Mouse (Mus musculus) hindbrain, embryonic 15.5 days (tissue): ENCODE measurements around the gene Cx3cr1. TPM values are rescaled to one million over a fixed set of nuclear protein-coding genes. Genes with fewer than 3 reads are reported as not detected.
"Not testable (repeated sequence)": the region's sequence is repeated elsewhere in the genome, so short reads cannot be mapped to it uniquely, and the experiment has no call there.

Experiments
- ATAC-seq: fragments of 200-750 bp; cut with Nextera tagmentation; 2 replicates; pipeline ENCODE4 v1.8.0; 2017; ENCODE audit warnings: low read depth, moderate number of reproducible peaks, moderate TSS enrichment; ENCODE audit not compliant: low FRiP score
- H3K27ac ChIP-seq: fragments of 300-500 bp; sonication (generic); replicated peaks from 2 replicates; pipeline ENCODE4 v1.5.1; 2015; ENCODE audit warnings: mild to moderate bottlenecking, inconsistent platforms
- H3K27me3 ChIP-seq: fragments of 300-500 bp; sonication (generic); 2 replicates; pipeline ENCODE4 v1.6.1; 2015; ENCODE audit warnings: control low read depth, inconsistent platforms
- H3K36me3 ChIP-seq: fragments of 300-500 bp; sonication (generic); 2 replicates; pipeline ENCODE4 v1.6.1; 2015; ENCODE audit warnings: control low read depth, inconsistent platforms
- H3K4me1 ChIP-seq: fragments of 300-500 bp; sonication (generic); replicated peaks from 2 replicates; pipeline ENCODE4 v1.6.1; 2015; ENCODE audit warnings: control low read depth, inconsistent platforms
- H3K4me2 ChIP-seq: fragments of 300-500 bp; sonication (generic); 2 replicates; pipeline ENCODE4 v1.6.1; 2015; ENCODE audit warnings: moderate library complexity, mild to moderate bottlenecking, inconsistent platforms
- H3K4me3 ChIP-seq: fragments of 300-500 bp; sonication (generic); 2 replicates; pipeline ENCODE4 v1.5.1; 2015; ENCODE audit warnings: mild to moderate bottlenecking, inconsistent platforms
- H3K9ac ChIP-seq: fragments of 300-500 bp; sonication (generic); 2 replicates; pipeline ENCODE4 v1.6.1; 2015; ENCODE audit warnings: inconsistent platforms
- H3K9me3 ChIP-seq: fragments of 300-500 bp; sonication (generic); 2 replicates; pipeline ENCODE4 v1.6.1; 2016; ENCODE audit warnings: control low read depth, inconsistent platforms
- WGBS: fragments of 180-500 bp; shearing (Covaris S2); methylation state at CpG from one replicate; pipeline ENCODE4 v1.1.7; 2015; 5-methylcytosine and 5-hydroxymethylcytosine counted together
- polyA plus RNA-seq: library from polyadenylated mRNA; unstranded; fragments of >200 nt; fragmentation: Nextera tagmentation; extraction: Ambion mirVana; gene quantifications from 2 replicates; pipeline ENCODE4 v1.2.1, GENCODE M21; 2015

Gene Cx3cr1
- 9.9 and 10.0 TPM in 2 replicates for polyA plus RNA-seq

- Histone ChIP-seq H3K4me1 (no peaks in the 10 kb centered on the region), H3K36me3 (no peaks in the 10 kb centered on the region), H3K4me3 (no peak within 1 kb of the TSS), H3K27ac (no peak within 1 kb of the TSS), H3K4me2 (no peak within 1 kb of the TSS), H3K9me3 (no peaks in the 10 kb centered on the region), H3K27me3 (no peaks in the 10 kb centered on the region), H3K9ac (no peak within 1 kb of the TSS)
- no peak for ATAC-seq
- 90% methylated on average over 11 of the region's 11 CpGs for WGBS
Observed at GRCm38 (mm10) chr9:120069779-120070178, at the start of gene Cx3cr1. Gene Cx3cr1 (minus strand): TSS chr9:120069879.

DNA sequence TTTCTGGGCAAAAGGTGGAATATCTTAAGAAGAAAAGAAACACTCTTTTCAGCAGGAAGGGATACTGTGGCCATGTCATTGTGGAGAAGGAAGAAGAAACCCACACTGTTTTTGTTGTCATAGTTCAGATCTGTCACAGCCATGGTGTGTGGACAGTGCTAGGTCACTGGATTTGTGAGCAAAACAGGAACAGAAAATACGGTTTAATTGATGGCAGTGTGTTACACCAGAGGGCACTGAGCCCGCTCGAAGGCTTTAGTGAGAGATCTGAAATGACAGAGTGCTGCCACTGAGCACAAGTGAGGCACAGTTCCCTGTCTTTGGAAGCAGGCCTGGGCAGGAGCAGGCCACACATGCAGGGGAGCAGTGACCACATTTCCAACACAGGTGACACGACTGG lies 48.5 kb upstream of the Cx3cr1 start:
- Histone ChIP-seq H3K27me3 (no peaks in the 10 kb centered on the region), H3K27ac (no peak overlapping the region), H3K4me3 (no peak overlapping the region), H3K9ac (no peak overlapping the region), H3K4me2 (no peak overlapping the region), H3K9me3 (no peaks in the 10 kb centered on the region), H3K36me3 (peaks cover 47% of the 10 kb centered on the region), H3K4me1 (no peaks in the 10 kb centered on the region)
- WGBS = 91% methylated on average over 4 of the region's 4 CpGs
- no peak for ATAC-seq

- H3K36me3 ChIP-seq = peaks cover 34% of the 10 kb centered on the region
- no peak overlapping the region for H3K4me2 ChIP-seq
- H3K9ac ChIP-seq = no peak overlapping the region
- no peak for ATAC-seq
- 89% methylated on average over 8 of the region's 8 CpGs for WGBS
- no peak overlapping the region for H3K4me3 ChIP-seq
- H3K27ac ChIP-seq = no peak overlapping the region
- H3K9me3 ChIP-seq = no peaks in the 10 kb centered on the region
- no peaks in the 10 kb centered on the region for H3K27me3 ChIP-seq
- H3K4me1 ChIP-seq = peaks cover 5% of the 10 kb centered on the region
Observed at GRCm38 (mm10) chr9:120116184-120116624, 46.5 kb upstream of the Cx3cr1 start.

DNA sequence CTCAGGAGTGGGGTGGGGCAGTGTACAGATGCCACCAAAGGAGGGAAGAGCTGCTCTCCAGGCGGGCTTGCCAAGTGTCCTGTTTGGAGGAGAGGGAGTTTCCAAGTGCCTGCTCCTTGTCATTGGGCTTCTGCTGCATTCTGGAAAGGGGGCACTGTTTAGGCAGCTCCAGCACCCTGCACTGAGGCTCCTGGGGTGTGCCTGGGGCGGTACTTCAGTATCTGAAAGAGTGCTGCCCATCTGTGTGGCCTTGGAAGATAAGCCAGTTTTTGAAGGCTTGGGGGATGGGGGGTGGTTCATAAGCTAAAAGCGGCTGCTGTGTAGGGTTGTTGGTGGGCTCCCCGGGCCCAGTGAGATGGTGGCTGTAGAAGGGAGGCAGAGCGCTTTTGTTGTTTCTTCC lies 45.9 kb upstream of the Cx3cr1 start:
- Histone ChIP-seq H3K27ac (no peak overlapping the region), H3K4me3 (no peak overlapping the region), H3K4me2 (no peak overlapping the region), H3K27me3 (no peaks in the 10 kb centered on the region), H3K9ac (no peak overlapping the region), H3K9me3 (no peaks in the 10 kb centered on the region), H3K36me3 (peaks cover 27% of the 10 kb centered on the region), H3K4me1 (peaks cover 8% of the 10 kb centered on the region)
- ATAC-seq = no peak
- 83% methylated on average over 5 of the region's 5 CpGs for WGBS

GRCm38 (mm10) chr9:120114789-120115151 lies 45.1 kb upstream of the Cx3cr1 start:
- no peak for ATAC-seq
- H3K4me3 ChIP-seq = no peak overlapping the region
- no peak overlapping the region for H3K9ac ChIP-seq
- H3K4me1 ChIP-seq = peaks cover 8% of the 10 kb centered on the region
- WGBS = 98% methylated on average over 2 of the region's 2 CpGs
- H3K27me3 ChIP-seq = no peaks in the 10 kb centered on the region
- H3K27ac ChIP-seq = no peak overlapping the region
- H3K36me3 ChIP-seq = peaks cover 26% of the 10 kb centered on the region; the same call in 1 of the 2 replicates
- no peaks in the 10 kb centered on the region for H3K9me3 ChIP-seq
- no peak overlapping the region for H3K4me2 ChIP-seq

GRCm38 (mm10) chr9:120114051-120114788 lies 44.5 kb upstream of the Cx3cr1 start:
- no peaks in the 10 kb centered on the region for H3K27me3 ChIP-seq

GRCm38 (mm10) chr9:120113456-120113855 lies 43.8 kb upstream of the Cx3cr1 start:
- H3K27ac ChIP-seq = no peak overlapping the region
- no peak overlapping the region for H3K9ac ChIP-seq
- H3K4me3 ChIP-seq = no peak overlapping the region
- H3K27me3 ChIP-seq = no peaks in the 10 kb centered on the region
- WGBS = 96% methylated on average over 7 of the region's 7 CpGs
- peaks cover 18% of the 10 kb centered on the region; the same call in 1 of the 2 replicates for H3K36me3 ChIP-seq
- no peak overlapping the region for H3K4me2 ChIP-seq
- no peak for ATAC-seq
- peaks cover 8% of the 10 kb centered on the region for H3K4me1 ChIP-seq
- no peaks in the 10 kb centered on the region for H3K9me3 ChIP-seq

More at GRCm38 (mm10) chr9:120114051-120114788, 44.5 kb upstream of the Cx3cr1 start:
- Histone ChIP-seq H3K36me3 (peaks cover 23% of the 10 kb centered on the region; the same call in 1 of the 2 replicates), H3K4me2 (no peak overlapping the region), H3K9ac (no peak overlapping the region), H3K4me3 (no peak overlapping the region), H3K4me1 (peaks cover 8% of the 10 kb centered on the region), H3K9me3 (no peaks in the 10 kb centered on the region), H3K27ac (no peak overlapping the region)
- no peak for ATAC-seq
- 88% methylated on average over 17 of the region's 17 CpGs for WGBS

- Histone ChIP-seq H3K36me3 (peaks cover 8% of the 10 kb centered on the region; the same call in 1 of the 2 replicates), H3K4me2 (no peak overlapping the region), H3K4me1 (peaks cover 8% of the 10 kb centered on the region), H3K27ac (no peak overlapping the region), H3K9me3 (no peaks in the 10 kb centered on the region), H3K9ac (no peak overlapping the region), H3K4me3 (no peak overlapping the region), H3K27me3 (no peaks in the 10 kb centered on the region)
- ATAC-seq = no peak
- WGBS = 93% methylated on average over 6 of the region's 6 CpGs
Observed at GRCm38 (mm10) chr9:120112472-120112871, 42.8 kb upstream of the Cx3cr1 start.

DNA sequence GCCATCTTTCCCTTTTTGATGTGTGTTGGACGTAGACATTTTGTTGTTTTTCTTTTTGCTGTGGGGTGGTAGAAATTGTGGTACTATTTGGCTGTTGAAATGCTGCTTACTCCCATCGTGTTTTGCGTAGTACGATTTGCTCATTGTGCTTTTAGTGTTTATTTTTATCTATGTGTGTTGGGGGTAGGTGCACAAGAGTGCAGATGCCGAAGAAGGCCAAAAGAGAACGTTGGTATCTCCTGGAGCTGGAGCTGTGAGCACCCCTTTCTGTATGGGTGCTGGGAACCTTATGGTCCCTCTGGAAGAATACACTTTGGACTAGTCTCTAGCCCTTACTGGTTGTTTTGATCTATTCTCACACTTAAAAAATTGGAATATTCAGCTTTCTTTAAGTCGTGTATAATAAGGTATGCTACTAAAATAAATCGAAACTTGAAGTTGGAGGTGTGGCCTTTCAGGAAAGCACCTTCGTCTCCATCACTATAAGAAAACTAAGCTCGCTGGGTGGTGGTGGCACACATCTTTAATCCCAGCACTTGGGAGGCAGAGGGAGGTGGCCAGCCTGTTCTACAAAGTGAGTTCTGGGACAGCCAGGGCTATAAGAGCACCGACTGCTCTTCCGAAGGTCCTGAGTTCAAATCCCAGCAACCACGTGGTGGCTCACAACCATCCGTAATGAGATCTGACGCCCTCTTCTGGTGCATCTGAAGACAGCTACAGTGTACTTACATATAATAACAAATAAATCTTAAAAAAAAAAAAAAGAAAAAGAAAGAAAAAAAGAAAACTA lies 41.7 kb upstream of the Cx3cr1 start:
- Histone ChIP-seq H3K27ac (peak overlapping the region; percentile 99), H3K4me1 (peaks cover 8% of the 10 kb centered on the region), H3K4me3 (peak overlapping the region; percentile 99), H3K4me2 (peak overlapping the region; percentile 88), H3K9ac (peak overlapping the region; percentile 98), H3K9me3 (no peaks in the 10 kb centered on the region), H3K27me3 (no peaks in the 10 kb centered on the region), H3K36me3 (no peaks in the 10 kb centered on the region)
- ATAC-seq = no peak
- WGBS = 82% methylated on average over 15 of the region's 15 CpGs

DNA sequence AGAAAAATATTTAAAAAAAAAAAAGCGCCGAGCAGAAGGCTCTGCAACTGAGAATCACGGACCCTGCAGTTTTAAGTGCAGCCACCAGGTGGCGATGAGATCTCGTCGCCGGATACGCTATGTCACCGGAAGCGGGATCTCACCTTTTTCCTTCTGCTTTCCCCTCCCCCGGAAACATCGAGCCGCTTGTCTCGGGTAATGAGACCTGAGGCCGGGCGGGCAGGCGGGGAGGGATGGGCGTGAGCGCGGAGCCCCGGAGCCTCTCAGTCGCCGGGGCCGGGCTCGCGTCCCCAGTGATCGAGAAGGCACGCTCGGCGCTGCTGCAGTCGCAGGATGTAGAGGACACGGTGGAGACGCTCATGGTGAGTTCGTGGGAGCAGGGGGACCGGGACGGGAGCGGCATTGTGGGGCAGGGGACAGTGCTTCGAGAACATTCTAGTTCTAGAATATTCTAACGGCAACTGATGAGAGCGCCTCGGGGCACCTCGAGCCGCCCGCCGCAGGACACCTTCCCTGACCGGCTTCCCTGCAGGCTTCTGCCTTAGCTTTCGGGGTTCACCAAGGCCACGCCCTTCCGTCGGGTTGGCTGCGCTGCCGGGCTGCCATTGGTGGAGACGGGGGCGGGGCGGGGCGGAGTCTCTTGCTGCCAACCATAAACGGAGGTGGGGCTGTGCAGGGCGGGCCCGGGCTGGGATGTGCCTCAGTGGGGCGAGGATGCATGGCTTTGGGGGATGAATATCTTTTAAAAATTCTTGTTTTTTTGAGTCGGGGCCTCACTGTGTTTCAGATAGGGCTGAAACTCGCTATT lies 40.7 kb upstream of the Cx3cr1 start, which contains the start of gene Slc25a38:
Slc25a38 (plus strand) TSS at position 164 of the 808 bp plus-strand sequence.
- H3K27me3 ChIP-seq = no peaks in the 10 kb centered on the region
- 1% methylated on average over 50 of the region's 62 CpGs for WGBS
- H3K4me1 ChIP-seq = peaks cover 8% of the 10 kb centered on the region
- peak within 1 kb of the TSS; percentile 99 for H3K4me3 ChIP-seq
- H3K9me3 ChIP-seq = no peaks in the 10 kb centered on the region
- H3K36me3 ChIP-seq = no peaks in the 10 kb centered on the region
- H3K27ac ChIP-seq = peak within 1 kb of the TSS; percentile 99
- peak within 1 kb of the TSS; percentile 98 for H3K9ac ChIP-seq
- H3K4me2 ChIP-seq = peak within 1 kb of the TSS; percentile 88
- ATAC-seq = peak; percentile 97

DNA sequence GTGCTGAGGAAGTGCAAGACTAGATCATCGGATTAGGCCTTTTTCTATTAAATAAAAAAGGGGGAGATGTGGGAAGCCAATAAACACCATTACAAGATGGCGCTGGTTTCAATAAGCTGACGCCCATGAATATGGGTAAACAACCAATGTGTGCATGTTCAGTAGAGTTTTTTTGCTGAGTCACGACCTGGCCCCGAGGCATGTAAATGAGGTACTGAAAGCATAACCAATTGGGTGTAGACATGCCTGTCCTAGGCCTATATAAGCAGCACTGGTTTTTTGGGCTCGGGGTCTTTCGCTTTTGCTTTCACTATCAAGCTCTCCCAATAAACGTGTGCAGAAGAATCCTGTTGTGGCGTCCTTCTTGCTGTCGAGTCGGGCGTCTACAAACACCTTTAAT lies 39.3 kb upstream of the Cx3cr1 start:
- ATAC-seq, H3K4me1 ChIP-seq, H3K9ac ChIP-seq, H3K4me3 ChIP-seq, H3K27me3 ChIP-seq, H3K4me2 ChIP-seq, H3K36me3 ChIP-seq, H3K9me3 ChIP-seq, H3K27ac ChIP-seq: not testable (repeated sequence)
- WGBS = 96% methylated on average over 12 of the region's 12 CpGs
